Mouse (Mus musculus) CH12.LX (cell line): ENCODE results near the gene Slc9a1.

ENCODE experiments used
- CHD1 ChIP-seq: IDR thresholded peaks from 2 replicates; pipeline ENCODE4 v1.6.1; 2012; ENCODE audit warnings: low read depth, low read length, improper control_type of control experiment, inconsistent platforms
- CTCF ChIP-seq, 2 experiments: IDR thresholded peaks in 1 of 2; conservative IDR thresholded peaks in 1 of 2; 2 replicates each; pipeline ENCODE4 v1.5.1; 2011 to 2012; ENCODE audit warnings: low read depth in 2 of 2, low read length in 2 of 2, improper control_type of control experiment in 1 of 2, inconsistent platforms in 1 of 2, mild to moderate bottlenecking in 1 of 2, moderate library complexity in 1 of 2
- POLR2A ChIP-seq: IDR thresholded peaks from 2 replicates; pipeline ENCODE4 v1.6.1; 2011; ENCODE audit warnings: low read depth, mild to moderate bottlenecking, improper control_type of control experiment, low read length
- ZC3H11A ChIP-seq: IDR thresholded peaks from 2 replicates; pipeline ENCODE4 v1.6.1; 2012; ENCODE audit warnings: low read depth, mild to moderate bottlenecking, inconsistent platforms, low read length, improper control_type of control experiment

GRCm38 (mm10) chr4:133408006-133408405 is 38.5 kb downstream of the Slc9a1 start:
- TF ChIP-seq CTCF (conservative IDR thresholded peaks at IDR 0.05 in 1 of 2, IDR thresholded peaks at IDR 0.05 in 1 of 2; ENCODE audit: low read depth in 2 of 2, low read length in 2 of 2) (no peak), ZC3H11A (no peak), POLR2A (no peak), CHD1 (no peak)
